Mouse (Mus musculus) forebrain, embryonic 14.5 days (tissue): Measurements from ENCODE around the gene Rbm5. TPM values are rescaled to one million over a fixed set of nuclear protein-coding genes. Genes with fewer than 3 reads are reported as not detected.

ENCODE experiments used
- ATAC-seq: fragments of 200-750 bp; cut with Nextera tagmentation; 2 replicates; pipeline ENCODE4 v1.8.0; 2017; ENCODE audit warnings: mild to moderate bottlenecking, moderate library complexity
- DNase-seq: peaks from one replicate; pipeline ENCODE4 v3.0.0-alpha.2; 2015; ENCODE audit warnings: low spot score
- H3K27ac ChIP-seq: fragments of 300-500 bp; sonication (generic); 2 replicates; pipeline ENCODE4 v1.5.1; 2014; ENCODE audit warnings: low read depth, mild to moderate bottlenecking, control low read depth, low read length, moderate library complexity
- H3K27me3 ChIP-seq: fragments of 300-500 bp; sonication (generic); replicated peaks from 2 replicates; pipeline ENCODE4 v1.6.1; 2014; ENCODE audit warnings: low read length, control low read depth, mixed read lengths; ENCODE audit not compliant: control insufficient read depth, insufficient read depth
- H3K36me3 ChIP-seq: fragments of 300-500 bp; sonication (generic); 2 replicates; pipeline ENCODE4 v1.6.1; 2014; ENCODE audit warnings: low read length, control low read depth; ENCODE audit not compliant: control insufficient read depth, insufficient read depth
- H3K4me1 ChIP-seq: fragments of 300-500 bp; sonication (generic); 2 replicates; pipeline ENCODE4 v1.6.1; 2014; ENCODE audit warnings: antibody characterized with exemption, low read length, control low read depth; ENCODE audit not compliant: control insufficient read depth, insufficient read depth
- H3K4me2 ChIP-seq: fragments of 300-500 bp; sonication (generic); 2 replicates; pipeline ENCODE4 v1.6.1; 2014; ENCODE audit warnings: mild to moderate bottlenecking, control low read depth, low read length
- H3K4me3 ChIP-seq: fragments of 300-500 bp; sonication (generic); 2 replicates; pipeline ENCODE4 v1.5.1; 2014; ENCODE audit warnings: low read depth, low read length, control low read depth
- H3K9ac ChIP-seq: fragments of 300-500 bp; sonication (generic); 2 replicates; pipeline ENCODE4 v1.6.1; 2014; ENCODE audit warnings: mild to moderate bottlenecking, low read length, control low read depth, moderate library complexity
- H3K9me3 ChIP-seq: fragments of 300-500 bp; sonication (generic); replicated peaks from 2 replicates; pipeline ENCODE4 v1.6.1; 2016; ENCODE audit warnings: low read length, control low read depth, mixed read lengths; ENCODE audit not compliant: control insufficient read depth
- WGBS: fragments of 180-500 bp; shearing (Covaris S2); extraction: QIAGEN DNeasy Blood & Tissue Kit; methylation state at CpG from one replicate; pipeline ENCODE4 v1.1.7; 2014; 5-methylcytosine and 5-hydroxymethylcytosine counted together
- polyA plus RNA-seq: library from polyadenylated mRNA; unstranded; fragments of >200 nt; fragmentation: Nextera tagmentation; extraction: Ambion mirVana; gene quantifications from 2 replicates; pipeline ENCODE4 v1.2.1, GENCODE M21; 2014

Gene Rbm5
- polyA plus RNA-seq, 1 experiment from 2014 or later = 188 TPM

- DNase-seq (peak; percentile 91), ATAC-seq (peak; percentile 75)
- no peaks in the 10 kb centered on the region for H3K9me3 ChIP-seq
- H3K4me3 ChIP-seq = no peak overlapping the region
- H3K4me2 ChIP-seq = no peak overlapping the region
- H3K27ac ChIP-seq = no peak overlapping the region
- no peak overlapping the region for H3K9ac ChIP-seq
- H3K4me1 ChIP-seq = peaks cover 27% of the 10 kb centered on the region
- peaks cover 51% of the 10 kb centered on the region for H3K36me3 ChIP-seq
- H3K27me3 ChIP-seq = no peaks in the 10 kb centered on the region
- 20% methylated on average over 7 of the region's 7 CpGs for WGBS
These were observed 32.6 kb downstream of the Rbm5 start for GRCm38 (mm10) chr9:107738020-107738840.

GRCm38 (mm10) chr9:107736185-107736485, 34.7 kb downstream of the Rbm5 start:
- H3K36me3 ChIP-seq = peaks cover 30% of the 10 kb centered on the region
- 1% methylated on average over 7 of the region's 7 CpGs for WGBS
- peak overlapping the region; percentile 72; the same call in 1 of the 2 replicates for H3K27ac ChIP-seq
- no peaks in the 10 kb centered on the region for H3K27me3 ChIP-seq
- peak overlapping the region; percentile 46 for H3K4me2 ChIP-seq
- H3K4me1 ChIP-seq = peaks cover 27% of the 10 kb centered on the region
- no peaks in the 10 kb centered on the region for H3K9me3 ChIP-seq
- peak overlapping the region; percentile 38; the same call in 1 of the 2 replicates for H3K9ac ChIP-seq
- no peak overlapping the region for H3K4me3 ChIP-seq
- 0 out of 2 replicates have a peak, but pooled peaks have one; percentile 5 for ATAC-seq
- peak; percentile 53 for DNase-seq

GRCm38 (mm10) chr9:107735356-107736184, 35.2 kb downstream of the Rbm5 start:
- no peaks in the 10 kb centered on the region for H3K27me3 ChIP-seq
- H3K36me3 ChIP-seq = peaks cover 25% of the 10 kb centered on the region
- 2% methylated on average over 17 of the region's 17 CpGs for WGBS
- DNase-seq (peak; percentile 59), ATAC-seq (peak; percentile 31)
- H3K9ac ChIP-seq = peak overlapping the region; percentile 38; the same call in 1 of the 2 replicates
- peak overlapping the region; percentile 72; the same call in 1 of the 2 replicates for H3K27ac ChIP-seq
- H3K4me2 ChIP-seq = peak overlapping the region; percentile 46
- no peaks in the 10 kb centered on the region for H3K9me3 ChIP-seq
- H3K4me3 ChIP-seq = no peak overlapping the region
- peaks cover 27% of the 10 kb centered on the region for H3K4me1 ChIP-seq

GRCm38 (mm10) chr9:107734567-107734971, 36.2 kb downstream of the Rbm5 start:
- Histone ChIP-seq H3K4me3 (no peak overlapping the region), H3K4me2 (no peak overlapping the region; the same call in 1 of the 2 replicates), H3K4me1 (peaks cover 37% of the 10 kb centered on the region), H3K9me3 (no peaks in the 10 kb centered on the region), H3K36me3 (peaks cover 15% of the 10 kb centered on the region), H3K9ac (no peak overlapping the region), H3K27ac (peak overlapping the region; percentile 72; the same call in 1 of the 2 replicates), H3K27me3 (no peaks in the 10 kb centered on the region)
- peak; percentile 61 for DNase-seq
- 19% methylated on average over 7 of the region's 7 CpGs for WGBS
- ATAC-seq = peak; percentile 19

- no peak overlapping the region for H3K9ac ChIP-seq
- DNase-seq (peak; percentile 83), ATAC-seq (no peak)
- no peaks in the 10 kb centered on the region for H3K9me3 ChIP-seq
- H3K4me3 ChIP-seq = no peak overlapping the region
- 5% methylated on average over 3 of the region's 3 CpGs for WGBS
- no peak overlapping the region for H3K4me2 ChIP-seq
- H3K4me1 ChIP-seq = peaks cover 26% of the 10 kb centered on the region
- no peaks in the 10 kb centered on the region for H3K27me3 ChIP-seq
- peak overlapping the region; percentile 78 for H3K27ac ChIP-seq
- no peaks in the 10 kb centered on the region for H3K36me3 ChIP-seq
These were observed 41.1 kb downstream of the Rbm5 start for GRCm38 (mm10) chr9:107729709-107730108.

- Histone ChIP-seq H3K9me3 (no peaks in the 10 kb centered on the region), H3K4me3 (no peak overlapping the region), H3K9ac (no peak overlapping the region), H3K27me3 (no peaks in the 10 kb centered on the region), H3K4me2 (no peak overlapping the region), H3K27ac (peak overlapping the region; percentile 78), H3K4me1 (peaks cover 24% of the 10 kb centered on the region), H3K36me3 (no peaks in the 10 kb centered on the region)
- ATAC-seq (no peak), DNase-seq (no peak)
- 79% methylated on average over 6 of the region's 6 CpGs for WGBS
These were observed 41.7 kb downstream of the Rbm5 start for GRCm38 (mm10) chr9:107728919-107729670.

- Histone ChIP-seq H3K27me3 (no peaks in the 10 kb centered on the region), H3K4me3 (no peak overlapping the region), H3K36me3 (no peaks in the 10 kb centered on the region), H3K4me1 (peaks cover 40% of the 10 kb centered on the region), H3K4me2 (no peak overlapping the region), H3K9me3 (no peaks in the 10 kb centered on the region), H3K27ac (no peak overlapping the region), H3K9ac (no peak overlapping the region)
- no peak for ATAC-seq
- 42% methylated on average over 3 of the region's 3 CpGs for WGBS
- no peak for DNase-seq
These were observed 43.8 kb downstream of the Rbm5 start for GRCm38 (mm10) chr9:107727041-107727440.

GRCm38 (mm10) chr9:107724796-107725195, 46.0 kb downstream of the Rbm5 start:
- ATAC-seq (no peak), DNase-seq (no peak)
- 100% methylated on average over 1 of the region's 1 CpGs for WGBS
- no peak overlapping the region for H3K9ac ChIP-seq
- no peak overlapping the region for H3K27ac ChIP-seq
- H3K27me3 ChIP-seq = no peaks in the 10 kb centered on the region
- H3K9me3 ChIP-seq = no peaks in the 10 kb centered on the region
- H3K4me1 ChIP-seq = peaks cover 33% of the 10 kb centered on the region
- H3K4me2 ChIP-seq = no peak overlapping the region
- no peaks in the 10 kb centered on the region for H3K36me3 ChIP-seq
- no peak overlapping the region for H3K4me3 ChIP-seq
